Mouse (Mus musculus) heart, postnatal 14 days (tissue): ENCODE results near the gene Tanc1. TPM values are rescaled to one million over a fixed set of nuclear protein-coding genes. Genes with fewer than 3 reads are reported as not detected.
A peak's percentile ranks its signal among the peaks of the same experiment; 100 is the strongest.

Source experiments
- DNase-seq, 2 experiments: peaks; one replicate each; pipeline ENCODE4 v3.0.0; 2021 to 2022
- intact Hi-C: fragments of 180-260 bp; cut with DNase I; formaldehyde crosslinking; loops from one replicate; pipeline ENCODE4 v1.15.1; 2025
- total RNA-seq, 2 experiments: library from RNA; stranded (reverse); gene quantifications; 2 replicates each; pipeline ENCODE4 v1.2.3; 2021

Gene Tanc1
- total RNA-seq, 2 experiments from 2014 or later: 31.9 to 37.8 TPM

DNA sequence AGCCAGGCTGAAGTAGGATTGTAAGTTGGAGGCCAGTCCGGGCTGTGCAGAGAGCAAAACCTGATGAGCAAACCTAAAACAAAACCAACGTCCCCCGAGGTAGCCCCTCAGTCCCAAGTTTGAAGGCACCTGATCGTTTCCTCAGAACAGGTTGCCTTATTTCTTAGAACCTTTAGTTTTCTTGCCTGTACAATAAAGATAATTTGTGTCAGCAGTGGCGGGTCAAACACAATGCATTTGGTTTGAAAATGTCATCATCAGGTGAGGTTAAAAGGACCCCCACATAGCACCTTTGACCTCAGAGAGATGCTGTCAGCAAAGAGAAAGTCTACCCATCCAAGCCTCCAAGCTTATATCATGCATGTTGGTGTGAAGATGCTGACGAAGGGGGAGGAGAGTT is 98.9 kb downstream of the Tanc1 start:
- no peak for DNase-seq
- intact Hi-C loops: no loop called here

DNA sequence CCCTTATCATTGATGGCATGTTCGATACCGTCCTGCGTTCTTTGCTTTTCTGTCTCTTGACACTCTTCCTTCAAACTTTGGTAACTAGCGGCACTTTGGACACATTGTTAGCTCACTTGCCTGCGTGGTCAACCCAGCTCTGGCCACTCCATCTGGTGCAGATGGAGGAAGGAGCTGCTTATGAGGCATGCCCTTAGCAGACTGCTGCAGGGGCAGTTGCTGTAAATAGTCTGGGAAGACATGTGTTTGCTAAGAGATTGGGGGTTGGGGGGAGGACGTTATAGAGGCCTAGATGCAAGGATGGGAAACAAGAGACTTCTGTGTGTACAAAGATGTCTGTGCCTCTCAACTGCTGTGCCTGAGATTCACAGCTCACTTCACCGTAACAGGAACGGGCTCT is 100.2 kb downstream of the Tanc1 start:
- DNase-seq: no peak
- intact Hi-C loops: no loop called here

DNA sequence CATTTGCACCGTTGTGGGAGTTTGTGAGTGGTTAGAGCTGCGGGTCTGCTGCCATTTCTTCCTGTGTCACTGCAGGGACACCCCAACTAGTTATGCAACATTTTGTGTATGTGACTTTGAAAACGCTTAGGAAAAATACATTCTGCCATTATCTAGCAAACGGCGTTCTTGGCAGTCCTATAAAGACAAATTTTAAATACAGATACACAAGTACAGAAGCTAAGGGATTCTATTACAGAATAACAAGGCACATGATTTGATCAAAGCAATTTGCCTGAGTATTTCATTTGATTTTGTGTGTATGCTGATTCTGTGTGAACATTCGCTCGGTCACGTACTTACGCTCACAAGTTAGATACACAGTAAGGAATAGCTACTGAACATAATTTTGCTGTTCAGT is 100.6 kb downstream of the Tanc1 start:
- DNase-seq: no peak
- intact Hi-C loops: no loop called here

DNA sequence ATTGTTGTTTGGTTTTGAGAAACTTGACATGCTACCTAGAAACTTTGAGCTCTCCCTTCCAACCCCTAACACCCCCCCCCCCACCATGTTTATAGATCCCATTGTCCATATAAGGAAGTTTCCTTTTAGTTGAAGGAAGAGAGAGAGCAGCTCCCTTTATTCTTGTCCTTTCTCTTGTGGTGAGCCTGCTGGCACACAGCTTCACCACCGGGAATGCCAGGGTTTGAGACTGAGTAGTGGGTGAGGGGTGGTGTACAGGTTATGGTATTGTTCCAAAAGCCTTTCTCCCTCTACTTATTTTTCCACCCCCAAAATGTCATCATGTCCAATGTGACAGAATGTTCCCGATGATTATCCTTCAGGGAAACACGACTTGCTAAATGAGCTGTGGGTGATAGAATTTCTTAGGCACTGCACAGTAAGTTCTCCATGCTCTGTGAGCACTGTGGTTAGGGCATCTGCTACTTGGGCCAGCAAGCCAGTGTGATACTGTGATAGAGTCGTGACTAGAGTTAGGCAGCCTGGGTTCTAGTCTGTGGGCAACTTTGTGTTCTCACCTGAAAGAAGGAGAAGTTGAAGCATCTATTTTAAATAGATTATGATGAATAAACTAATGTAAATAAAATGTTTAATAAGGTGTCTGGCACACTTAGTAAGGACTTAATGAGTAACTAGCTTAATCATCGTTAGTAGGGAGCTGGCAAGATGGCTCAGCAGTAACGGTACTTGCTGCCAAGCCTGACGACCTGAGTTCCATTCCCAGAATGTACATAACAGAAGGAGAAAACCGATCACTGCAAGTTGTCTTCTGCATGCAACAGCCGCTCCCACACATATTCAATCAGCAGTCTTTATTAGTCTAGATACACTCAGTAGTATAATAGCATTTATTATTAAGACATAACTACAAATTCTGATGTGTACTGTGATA is 102.0 kb downstream of the Tanc1 start:
- intact Hi-C loops: no loop called here
- no peak for DNase-seq

DNA sequence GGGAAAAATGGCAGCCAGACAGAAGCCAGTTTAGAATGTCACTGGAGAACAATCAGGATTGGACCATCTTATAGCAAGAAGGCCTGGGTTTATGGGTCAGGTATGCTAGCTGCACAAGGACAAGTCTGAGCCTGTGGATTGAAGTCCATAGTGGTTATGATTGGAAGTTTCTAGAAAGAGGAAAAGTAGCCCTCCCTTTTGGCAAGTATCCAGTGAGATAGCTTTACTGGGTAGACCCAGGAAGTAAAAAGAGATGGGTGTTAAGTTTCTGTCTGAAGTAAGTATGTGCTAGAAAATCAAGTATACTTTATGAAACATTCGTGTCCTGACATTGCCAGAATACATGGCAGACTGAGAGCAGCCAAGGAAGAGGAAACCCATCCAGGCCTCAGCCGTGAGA is 103.2 kb downstream of the Tanc1 start:
- intact Hi-C loops: no loop called here

DNA sequence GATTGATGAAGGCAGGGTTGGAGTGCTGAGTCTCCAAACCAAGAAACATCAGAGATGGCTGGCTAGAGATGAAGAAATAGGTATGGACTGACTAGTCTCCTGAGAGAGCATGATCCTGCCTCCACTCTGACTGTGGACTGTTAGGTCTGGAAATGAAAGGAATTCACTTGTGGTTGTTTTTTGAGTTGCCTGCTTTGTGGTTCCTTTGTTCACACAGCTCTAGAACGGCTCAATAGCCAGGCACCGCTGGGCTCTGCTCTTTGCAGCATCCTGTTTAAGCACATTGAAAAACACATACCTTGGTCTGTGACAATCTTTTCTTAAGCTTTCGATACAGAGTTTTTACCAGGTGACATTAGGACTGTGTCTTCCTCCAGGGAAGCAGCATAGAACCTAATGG is 104.6 kb downstream of the Tanc1 start:
- intact Hi-C loops: no loop called here
- DNase-seq: no peak

More for the DNA sequence above, 103.2 kb downstream of the Tanc1 start:
- DNase-seq: no peak

DNA sequence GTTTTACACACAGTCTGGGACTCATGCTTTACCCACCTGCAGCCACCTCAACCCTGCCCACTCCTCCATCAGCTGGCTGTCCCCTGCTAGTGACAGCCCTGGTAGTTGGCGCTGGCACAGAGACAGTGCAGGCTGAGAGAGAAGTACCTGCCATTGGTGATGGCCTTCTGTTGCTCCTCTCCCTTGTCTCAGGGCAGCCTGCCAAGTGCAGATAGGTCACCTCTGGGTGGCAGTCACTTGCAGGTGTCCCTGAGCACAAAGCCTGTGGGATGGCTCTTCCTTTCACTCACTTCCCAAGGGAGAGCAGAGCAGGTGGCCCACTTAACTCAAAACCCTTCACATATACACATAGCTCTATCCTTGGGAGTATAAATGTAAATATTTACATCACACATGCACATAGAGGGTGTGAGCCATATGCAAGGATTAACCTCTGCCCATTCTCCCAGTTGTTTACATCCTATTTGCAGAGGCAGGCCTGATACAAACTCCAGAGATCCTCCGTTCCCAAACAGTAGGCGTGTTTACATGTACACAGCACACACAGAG is 106.0 kb downstream of the Tanc1 start:
- DNase-seq: peak in 1 of 2 experiments; percentile 14
- intact Hi-C loops: no loop called here

DNA sequence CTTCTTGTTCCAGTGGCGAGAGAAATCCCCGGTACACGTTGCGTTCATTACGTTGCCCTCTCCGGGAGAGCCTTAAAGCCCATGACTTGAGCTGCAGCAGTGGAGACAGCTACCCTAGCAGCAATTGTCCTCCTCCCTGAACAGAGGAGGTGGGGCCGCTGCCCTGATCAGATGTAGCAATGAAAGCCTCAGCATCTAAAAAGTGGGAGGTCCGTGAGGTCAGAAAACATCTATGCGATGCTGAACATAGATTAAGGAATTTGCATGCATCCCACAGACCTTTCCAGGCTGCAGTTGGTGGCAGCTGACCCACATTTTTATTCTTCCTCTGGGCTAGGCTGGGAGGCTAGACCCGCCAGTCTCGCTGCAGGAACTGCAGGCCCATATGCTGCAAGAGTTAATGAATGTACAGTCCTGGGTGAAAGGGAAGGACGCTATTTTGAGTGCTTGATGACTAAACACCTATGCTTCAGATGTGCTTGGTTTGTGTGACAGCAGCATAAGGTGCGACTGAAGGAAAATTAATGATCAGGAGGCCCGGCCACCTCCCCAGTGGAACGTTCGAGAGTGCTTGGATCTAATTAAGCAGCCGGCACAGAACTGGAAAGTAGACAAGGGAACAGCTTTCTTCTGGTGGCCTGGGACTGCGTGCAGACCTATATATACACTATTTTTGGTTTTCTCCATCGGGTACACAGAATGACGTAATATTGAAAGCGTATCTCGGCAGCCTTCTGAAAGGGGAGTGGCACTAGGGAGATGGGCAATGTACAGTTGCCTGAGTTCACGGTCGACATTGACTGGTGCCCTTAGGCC is 107.0 kb downstream of the Tanc1 start:
- DNase-seq: no peak
- intact Hi-C loops: no loop called here

DNA sequence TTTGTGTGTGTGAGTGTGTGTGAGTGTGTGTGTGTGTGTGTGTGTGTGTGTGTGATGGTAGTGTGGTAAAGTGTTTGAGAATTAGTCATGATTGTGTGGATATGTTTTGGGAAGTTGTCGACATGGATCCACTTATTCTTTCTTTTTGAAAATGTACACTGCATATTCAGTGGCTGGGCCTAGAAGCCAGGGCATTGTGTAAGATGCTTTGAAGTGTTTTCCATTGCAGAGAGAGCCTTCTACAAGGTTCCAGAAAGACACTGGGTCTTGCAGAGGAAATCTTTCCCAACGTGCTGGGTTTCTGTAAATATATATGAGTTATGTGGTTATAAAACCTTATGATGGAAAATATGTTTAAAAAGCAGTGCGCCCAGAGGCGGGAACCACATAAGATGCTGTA is 108.0 kb downstream of the Tanc1 start:
- DNase-seq: no peak
- intact Hi-C loops: no loop called here

DNA sequence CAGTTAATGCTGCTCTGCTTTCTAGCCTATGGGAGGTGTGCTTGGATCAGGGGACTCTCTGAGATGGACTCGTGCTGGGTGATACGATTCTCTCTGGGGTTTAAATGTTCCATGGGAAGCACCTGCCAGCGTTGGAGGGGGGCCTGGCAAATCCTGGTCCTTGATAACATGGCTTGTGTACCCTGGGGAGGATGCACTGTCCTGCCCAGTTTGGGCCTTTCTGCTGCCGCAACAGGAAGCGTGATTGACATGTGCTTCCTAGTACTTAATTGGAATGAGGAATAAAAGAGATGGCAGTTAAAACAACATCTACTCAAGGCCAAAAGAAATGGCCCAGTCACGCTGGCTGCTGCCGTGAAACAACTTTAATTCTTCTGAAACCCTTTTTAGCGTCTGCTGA is 109.3 kb downstream of the Tanc1 start:
- peak in 1 of 2 experiments; percentile 19 for DNase-seq
- intact Hi-C loops: no loop called here

DNA sequence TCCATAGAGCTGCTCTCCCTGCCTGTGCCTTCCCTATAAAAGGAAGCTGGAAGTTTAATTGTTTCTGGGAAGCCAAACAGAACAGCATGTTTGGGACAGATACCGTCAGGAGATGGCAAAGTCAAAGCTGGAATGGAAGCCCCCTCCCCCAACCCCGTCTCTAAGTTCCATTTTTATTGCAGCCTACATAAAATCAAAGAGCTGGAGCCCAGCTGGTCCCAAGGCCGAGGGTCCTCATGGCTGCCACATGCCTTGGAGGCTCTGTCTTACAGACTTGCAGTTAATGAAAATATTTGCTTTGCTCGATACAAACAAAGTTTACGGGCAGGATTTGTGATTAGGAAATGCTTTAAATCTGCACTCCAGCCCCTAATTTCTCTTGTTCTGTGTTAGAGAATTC is 109.9 kb downstream of the Tanc1 start:
- intact Hi-C loops: no loop called here
- no peak for DNase-seq

DNA sequence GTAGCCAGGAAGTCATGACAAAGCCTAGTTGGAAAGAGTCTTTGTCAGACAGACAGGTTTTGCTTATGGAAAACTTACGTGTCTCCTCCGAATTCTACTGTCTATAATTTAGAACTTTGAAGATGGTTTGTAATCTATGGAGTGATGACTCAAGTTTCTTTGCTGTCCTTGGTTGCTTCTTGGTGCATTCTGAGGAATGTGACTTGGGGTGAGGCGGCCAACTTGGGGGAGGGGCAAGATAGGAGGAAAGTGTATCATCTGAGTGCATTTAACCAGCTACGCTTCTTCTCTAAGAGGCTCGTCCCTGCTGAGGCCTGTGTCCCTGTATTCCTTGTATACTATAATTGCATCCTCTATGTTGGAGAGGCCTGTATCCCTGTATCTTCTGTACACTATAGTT is 111.5 kb downstream of the Tanc1 start:
- no peak for DNase-seq
- intact Hi-C loops: no loop called here

DNA sequence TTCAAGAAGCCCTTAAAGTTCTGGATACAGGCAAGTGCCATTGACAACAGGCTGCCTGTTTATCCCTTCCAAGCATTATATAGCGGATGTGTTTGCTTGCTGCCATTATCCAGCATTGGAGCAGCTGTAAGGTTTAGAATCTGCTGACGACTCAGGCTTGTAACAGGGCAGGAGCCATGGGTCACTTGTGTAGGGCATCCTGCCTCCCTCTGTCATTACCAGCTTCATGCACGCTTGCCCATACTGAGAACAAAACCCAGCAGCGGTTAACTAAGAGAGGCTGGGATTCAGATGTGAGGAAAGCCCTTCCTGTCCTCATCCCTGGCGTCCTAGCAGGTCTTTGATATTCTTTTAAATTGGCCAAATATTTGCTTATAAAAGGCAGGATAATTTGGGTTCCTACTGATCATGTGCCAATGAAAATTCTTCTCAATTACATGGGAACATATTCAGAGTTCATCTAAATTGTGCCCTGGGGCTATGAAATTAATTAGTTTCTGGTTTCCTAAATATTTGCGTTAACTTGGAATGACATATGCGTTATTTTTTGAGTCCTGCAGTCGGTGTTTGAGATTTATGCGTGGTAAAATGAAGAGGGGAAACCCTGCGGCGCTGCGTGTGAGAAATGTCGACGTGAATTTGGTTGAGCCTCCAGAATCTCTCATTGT is 113.8 kb downstream of the Tanc1 start:
- intact Hi-C loops: no loop called here

DNA sequence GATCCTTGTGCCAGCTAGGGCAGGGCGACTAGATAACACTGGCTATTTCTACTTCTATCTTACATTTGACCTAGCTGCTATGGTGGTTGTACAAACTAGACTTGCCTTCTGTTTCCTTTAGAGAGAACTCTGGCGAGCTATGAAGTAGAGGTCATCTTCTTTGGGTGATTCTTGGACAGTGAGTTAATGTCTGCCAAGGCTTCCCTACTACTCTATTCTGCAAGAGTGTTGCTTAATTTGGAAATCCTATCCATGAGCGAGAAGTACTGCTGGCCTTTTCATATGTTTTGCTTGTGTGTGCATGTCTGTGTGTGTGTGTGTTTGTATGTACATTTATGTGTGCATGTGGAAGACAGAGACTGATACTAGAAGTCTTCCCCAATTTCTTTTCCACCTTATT is 120.0 kb downstream of the Tanc1 start:
- DNase-seq: no peak
- intact Hi-C loops: no loop called here

More for the DNA sequence above, 113.8 kb downstream of the Tanc1 start:
- DNase-seq: no peak

DNA sequence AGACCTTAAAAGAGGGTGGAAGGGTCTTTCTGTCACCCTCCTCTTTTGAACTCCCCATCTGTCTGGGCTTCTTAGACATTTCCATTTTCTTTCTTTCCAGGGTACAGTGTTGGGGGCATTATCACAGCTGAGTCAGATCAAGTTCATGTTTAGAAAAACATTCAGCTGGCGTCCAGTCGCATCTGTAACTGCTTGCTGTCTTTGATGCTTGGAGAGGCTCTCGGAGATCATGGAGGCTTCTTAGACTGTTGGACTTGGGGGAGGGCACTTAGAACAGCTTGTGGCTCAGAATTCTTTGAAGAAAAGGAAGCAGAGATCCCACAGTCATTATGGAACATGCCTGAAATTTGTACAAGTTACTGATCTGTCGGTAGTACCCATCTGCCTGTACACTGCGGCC is 121.6 kb downstream of the Tanc1 start:
- no peak for DNase-seq
- intact Hi-C loops: no loop called here

DNA sequence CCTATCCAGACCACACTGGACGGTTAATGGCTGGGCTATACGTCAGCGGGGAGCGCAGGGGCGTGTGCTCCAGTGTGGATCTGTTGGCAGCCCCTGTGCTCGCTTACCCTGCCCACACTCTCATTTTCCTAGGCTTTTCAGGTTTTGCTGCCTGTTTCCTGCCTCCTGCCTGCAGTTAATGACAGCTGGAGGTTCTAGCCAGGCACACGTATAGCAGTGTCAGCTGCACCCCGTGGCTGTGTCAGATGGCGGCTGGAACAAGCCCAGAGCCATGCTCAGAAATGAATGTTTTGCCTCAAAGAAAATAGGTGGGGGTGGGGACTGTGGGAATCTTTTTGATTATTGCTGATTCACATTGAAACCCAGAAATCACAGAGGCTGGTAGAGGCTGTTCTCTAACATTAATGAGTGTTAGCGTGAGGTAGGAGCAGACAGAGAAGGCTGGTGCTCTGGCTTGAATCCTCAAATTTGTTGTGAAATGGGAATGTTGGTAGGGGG is 124.6 kb downstream of the Tanc1 start:
- intact Hi-C loops: no loop called here
- no peak for DNase-seq

DNA sequence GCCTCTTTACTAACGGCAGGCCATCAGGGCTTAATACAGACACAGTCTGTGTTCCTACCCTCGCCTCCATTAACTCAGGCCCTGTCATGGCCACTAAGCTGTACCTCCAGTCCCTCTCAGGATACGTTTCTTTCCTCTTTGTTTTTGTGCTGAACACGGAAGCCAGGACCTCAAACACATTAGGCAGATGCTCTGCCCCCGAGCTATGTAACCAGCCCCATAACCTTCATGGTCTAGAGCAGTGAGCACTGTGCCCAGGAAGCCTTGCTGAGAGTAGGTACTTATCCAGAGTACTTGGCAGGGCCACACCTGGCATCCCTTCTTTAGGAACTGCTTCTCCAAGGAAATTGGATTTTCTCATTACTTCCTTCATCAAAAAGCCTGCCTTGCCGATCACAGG is 125.5 kb downstream of the Tanc1 start:
- intact Hi-C loops: no loop called here
- no peak for DNase-seq

DNA sequence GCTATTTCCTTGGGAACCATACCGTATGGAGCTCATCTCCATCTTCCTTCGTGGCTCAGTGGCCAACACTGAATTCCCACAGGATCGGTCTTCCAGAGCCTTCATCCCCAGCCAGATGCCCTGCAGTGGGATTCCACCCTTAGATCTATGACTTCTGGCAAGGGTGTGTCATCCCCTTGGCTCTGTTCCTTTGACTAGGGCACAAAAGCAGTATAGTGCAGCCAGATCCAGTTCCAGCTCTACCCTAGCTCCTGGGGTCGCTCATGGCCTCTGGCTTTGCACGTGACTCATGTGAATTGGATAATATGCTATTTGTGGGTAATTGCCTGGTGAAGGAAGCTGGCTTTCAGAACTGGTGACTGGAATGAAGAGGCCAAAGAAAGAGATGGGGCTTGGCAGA is 126.5 kb downstream of the Tanc1 start:
- intact Hi-C loops: no loop called here
- no peak for DNase-seq

DNA sequence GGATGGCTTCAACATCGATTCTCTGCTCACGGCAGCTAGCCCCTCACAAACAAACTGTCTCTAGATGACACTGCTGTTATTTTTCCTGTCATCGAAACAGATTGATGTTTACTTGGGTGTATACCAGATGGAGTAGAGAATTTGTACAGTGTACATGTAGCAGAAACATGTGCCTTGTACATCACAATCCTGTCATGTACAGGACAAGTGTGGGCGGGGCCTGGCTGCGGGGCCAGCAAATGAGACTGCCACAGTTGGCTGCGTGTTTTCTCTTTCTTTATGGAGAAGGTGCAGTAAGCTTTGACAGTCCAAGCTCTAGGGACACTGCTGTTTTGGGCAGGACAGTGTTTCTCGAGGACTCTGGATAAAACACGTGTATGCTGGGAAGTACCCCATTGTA is 127.2 kb downstream of the Tanc1 start:
- no peak for DNase-seq
- intact Hi-C loops: no loop called here

DNA sequence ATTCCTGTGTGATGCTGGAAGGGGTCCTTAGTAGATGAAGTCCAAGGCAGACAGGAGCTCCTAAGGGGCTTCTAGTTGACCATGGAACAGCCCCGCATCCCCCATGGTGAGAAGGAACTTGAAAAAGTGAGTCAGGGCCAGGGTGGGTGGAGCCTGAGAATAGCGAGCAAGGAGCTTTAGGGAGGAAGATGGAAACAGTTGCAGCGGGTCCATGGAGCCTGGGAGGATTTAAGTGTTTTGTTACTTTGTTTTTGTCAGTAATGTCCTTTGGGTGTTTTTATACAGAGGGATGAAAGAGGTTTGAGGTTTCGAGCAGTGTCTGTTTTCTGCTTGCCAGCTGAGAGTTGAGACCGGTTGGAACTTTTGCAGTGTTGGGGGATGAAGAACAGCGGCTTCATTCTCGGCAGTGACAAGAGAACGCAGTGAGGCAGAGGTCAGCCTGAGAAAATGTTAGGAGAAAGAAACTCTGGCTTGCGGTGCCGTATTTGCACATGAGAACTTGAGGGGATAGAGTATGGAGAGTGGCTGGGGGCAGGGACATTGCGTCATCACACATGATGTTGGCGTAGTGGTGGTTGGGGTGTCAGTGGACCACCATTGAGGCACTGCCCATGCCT is 130.8 kb downstream of the Tanc1 start:
- intact Hi-C loops: loop anchor here (5.0 kb wide), 2 partner anchors 35 to 70 kb away; no protein-coding TSS in a partner anchor
- no peak for DNase-seq
